Mouse (Mus musculus) layer of hippocampus, postnatal 10 days (tissue): ENCODE results near the gene Opn1sw. TPM values are rescaled to one million over a fixed set of nuclear protein-coding genes. Genes with fewer than 3 reads are reported as not detected.
"Not testable (repeated sequence)": the region's sequence is repeated elsewhere in the genome, so short reads cannot be mapped to it uniquely, and the experiment has no call there.

Experiments used
- DNase-seq, 2 experiments: peaks; one replicate each; pipeline ENCODE4 v3.0.0; 2021; ENCODE audit warnings: low spot score in 2 of 2
- microRNA-seq, 2 experiments: library from miRNA; unstranded; fragments of <30 nt; microRNA quantifications; one replicate each; pipeline ENCODE4 v1.2.0; 2021
- total RNA-seq, 2 experiments: library from RNA; stranded (reverse); gene quantifications; 2 replicates each; pipeline ENCODE4 v1.2.3; 2021

Gene Opn1sw
- total RNA-seq, 2 experiments from 2014 or later: 0.54 to 1.1 TPM

GRCm38 (mm10) chr6:29347189-29347588 lies 41.1 kb downstream of the Opn1sw start:
- DNase-seq: peak in 1 of 2 experiments; percentile 6

- not testable (repeated sequence) for DNase-seq
These were observed 41.8 kb downstream of the Opn1sw start for GRCm38 (mm10) chr6:29346512-29346911.

GRCm38 (mm10) chr6:29329514-29329913 lies 58.8 kb downstream of the Opn1sw start:
- DNase-seq: no peak

- no peak for DNase-seq
These were observed 61.3 kb downstream of the Opn1sw start for GRCm38 (mm10) chr6:29326961-29327360.

Small RNA genes lying within 50 kb of the gene (microRNA-seq; reads per million reads assigned to microRNA genes)
- gene Gm26220 (0.22 to 0.78 reads per million in 2 experiments), gene Gm44354 (0 reads per million in 2 experiments)

Other genes starting within 250 kb of the Opn1sw start
- gene Rbm28, start 223.5 kb downstream of the Opn1sw start, total RNA-seq: 10 to 100 TPM; 33.7 to 43.6 TPM
- 10 to 100 TPM in 1 of 2 experiments, 1 to 10 TPM in 1; 8.1 to 10.3 TPM for gene Prrt4, start 208.9 kb downstream of the Opn1sw start, total RNA-seq
- 10 to 100 TPM; 84.5 to 87.2 TPM for gene Impdh1, start 172.1 kb downstream of the Opn1sw start, total RNA-seq
- gene Hilpda, start 116.0 kb downstream of the Opn1sw start, total RNA-seq: 1 to 10 TPM; 7.3 to 7.6 TPM
- not detected for gene Fam71f2, start 108.9 kb downstream of the Opn1sw start, total RNA-seq
- gene Fam71f1, start 69.3 kb downstream of the Opn1sw start, total RNA-seq: not detected
- 100 to 1,000 TPM; 105 to 109 TPM for gene Calu, start 40.4 kb downstream of the Opn1sw start, total RNA-seq
- 10 to 100 TPM; 60.7 to 66.7 TPM for gene Ccdc136, start 7.8 kb upstream of the Opn1sw start, total RNA-seq
- gene Flnc, start 44.8 kb upstream of the Opn1sw start, total RNA-seq: 1 to 10 TPM; 4.0 to 4.4 TPM
- gene Atp6v1f, start 79.2 kb upstream of the Opn1sw start, total RNA-seq: 100 to 1,000 TPM; 221 to 225 TPM
- gene Atp6v1fnb, start 83.0 kb upstream of the Opn1sw start, total RNA-seq: not detected
- gene Kcp, start 119.5 kb upstream of the Opn1sw start, total RNA-seq: 10 to 100 TPM; 10.0 to 14.4 TPM
- 1 to 10 TPM; 3.1 to 3.4 TPM for gene Irf5, start 138.2 kb upstream of the Opn1sw start, total RNA-seq
- gene Tnpo3, start 221.4 kb upstream of the Opn1sw start, total RNA-seq: 10 to 100 TPM; 71.5 to 72.2 TPM